Comparison of ENCODE assay signal across 8 mouse cellular contexts in genomic region chr4:140906827-140907280, GRCm38 (mm10). TPM values are rescaled to one million over a fixed set of nuclear protein-coding genes. Genes with fewer than 3 reads are reported as not detected.
DNase-seq lines count a peak whose midpoint lies in the region; ATAC-seq lines count a peak whose summit lies in the region.
"Had no signal": no experiment of that assay in that cellular context is flagged by ENCODE, and none has a peak within 500 bp of the region (broad histone marks: within the 10 kb centered on the region; RNA-seq: fewer than 3 reads in every experiment).

No protein-coding gene starts in this region.

- H3K9ac ChIP-seq in intestine, embryonic 14.5 days (ENCODE audit: low read length) = no peak overlapping the region
- H3K9ac ChIP-seq in intestine, embryonic 16.5 days (ENCODE audit: low read depth, low read length) = no peak overlapping the region
- no peak overlapping the region for H3K9ac ChIP-seq in midbrain, embryonic 15.5 days
- H3K9ac ChIP-seq in midbrain, embryonic 14.5 days (replicated peaks; ENCODE audit: low read length) = no peak overlapping the region
- no peak overlapping the region for H3K9ac ChIP-seq in embryonic facial prominence, embryonic 15.5 days
- peak overlapping the region; percentile 61; the same call in 1 of the 2 replicates for H3K9ac ChIP-seq in midbrain, embryonic 16.5 days (ENCODE audit: low read depth, low read length)

- no peaks in the 10 kb centered on the region for H3K9me3 ChIP-seq in intestine, embryonic 14.5 days (ENCODE audit: control insufficient read depth, low read length)
- no peaks in the 10 kb centered on the region for H3K9me3 ChIP-seq in intestine, embryonic 16.5 days (ENCODE audit: control insufficient read depth, low read length)
- no peaks in the 10 kb centered on the region for H3K9me3 ChIP-seq in midbrain, embryonic 15.5 days
- H3K9me3 ChIP-seq in midbrain, embryonic 14.5 days (ENCODE audit: control insufficient read depth, low read length) = no peaks in the 10 kb centered on the region
- no peaks in the 10 kb centered on the region for H3K9me3 ChIP-seq in embryonic facial prominence, embryonic 15.5 days (replicated peaks)
- no peaks in the 10 kb centered on the region for H3K9me3 ChIP-seq in midbrain, embryonic 16.5 days (replicated peaks; ENCODE audit: control insufficient read depth, low read length, poor library complexity, severe bottlenecking)
- H3K9me3 ChIP-seq: forebrain, embryonic 10.5 days had no signal

- H3K27ac ChIP-seq in intestine, embryonic 14.5 days (ENCODE audit: low read depth) = no peak overlapping the region
- H3K27ac ChIP-seq in intestine, embryonic 16.5 days (ENCODE audit: low read length) = no peak overlapping the region
- H3K27ac ChIP-seq in midbrain, embryonic 15.5 days = no peak overlapping the region
- no peak overlapping the region for H3K27ac ChIP-seq in midbrain, embryonic 14.5 days (replicated peaks; ENCODE audit: low read depth, low read length)
- no peak overlapping the region for H3K27ac ChIP-seq in embryonic facial prominence, embryonic 15.5 days (replicated peaks)
- no peak overlapping the region for H3K27ac ChIP-seq in midbrain, embryonic 16.5 days (ENCODE audit: low read length)
- H3K27ac ChIP-seq: forebrain, embryonic 10.5 days had no signal

- H3K4me1 ChIP-seq in intestine, embryonic 14.5 days (replicated peaks; ENCODE audit: control insufficient read depth, insufficient read depth, low read length) = no peaks in the 10 kb centered on the region
- H3K4me1 ChIP-seq in intestine, embryonic 16.5 days (ENCODE audit: control insufficient read depth, insufficient read depth, low read length) = peaks cover 3% of the 10 kb centered on the region; the same call in 1 of the 2 replicates
- peaks cover 11% of the 10 kb centered on the region for H3K4me1 ChIP-seq in midbrain, embryonic 15.5 days
- H3K4me1 ChIP-seq in midbrain, embryonic 14.5 days (ENCODE audit: control insufficient read depth, insufficient read depth, low read length) = peaks cover 9% of the 10 kb centered on the region; the same call in 1 of the 2 replicates
- H3K4me1 ChIP-seq in embryonic facial prominence, embryonic 15.5 days = peaks cover 26% of the 10 kb centered on the region
- peaks cover 5% of the 10 kb centered on the region; the same call in 1 of the 2 replicates for H3K4me1 ChIP-seq in midbrain, embryonic 16.5 days (ENCODE audit: control insufficient read depth, insufficient read depth, low read length)

- peak overlapping the region; percentile 57; the same call in 1 of the 2 replicates for H3K4me2 ChIP-seq in intestine, embryonic 14.5 days (ENCODE audit: low read length)
- H3K4me2 ChIP-seq in intestine, embryonic 16.5 days (ENCODE audit: low read depth, low read length) = no peak overlapping the region
- peak overlapping the region; percentile 78; the same call in 1 of the 2 replicates for H3K4me2 ChIP-seq in midbrain, embryonic 15.5 days
- H3K4me2 ChIP-seq in midbrain, embryonic 14.5 days (ENCODE audit: low read length) = no peak overlapping the region
- H3K4me2 ChIP-seq in embryonic facial prominence, embryonic 15.5 days (replicated peaks) = peak overlapping the region; percentile 61
- H3K4me2 ChIP-seq in midbrain, embryonic 16.5 days (ENCODE audit: low read length) = no peak overlapping the region

- no peak for ATAC-seq in intestine, embryonic 14.5 days (replicated peaks; ENCODE audit: low FRiP score, low TSS enrichment, low read depth)
- no peak for ATAC-seq in intestine, embryonic 16.5 days
- ATAC-seq in midbrain, embryonic 15.5 days (replicated peaks) = no peak; the same call in 1 of the 2 replicates
- ATAC-seq in midbrain, embryonic 14.5 days (ENCODE audit: low FRiP score, low TSS enrichment) = no peak
- ATAC-seq in embryonic facial prominence, embryonic 15.5 days (ENCODE audit: insufficient number of reproducible peaks, low FRiP score, low TSS enrichment, low read depth) = no peak
- 0 out of 2 replicates have a peak, but pooled peaks have one; percentile 1 for ATAC-seq in midbrain, embryonic 16.5 days

- H3K36me3 ChIP-seq in intestine, embryonic 14.5 days (ENCODE audit: control insufficient read depth, insufficient read depth, low read length) = no peaks in the 10 kb centered on the region
- H3K36me3 ChIP-seq in intestine, embryonic 16.5 days (ENCODE audit: control insufficient read depth, insufficient read depth, low read length) = no peaks in the 10 kb centered on the region
- no peaks in the 10 kb centered on the region for H3K36me3 ChIP-seq in midbrain, embryonic 15.5 days (replicated peaks)
- H3K36me3 ChIP-seq in midbrain, embryonic 14.5 days (ENCODE audit: control insufficient read depth, insufficient read depth, low read length) = no peaks in the 10 kb centered on the region
- H3K36me3 ChIP-seq in embryonic facial prominence, embryonic 15.5 days = no peaks in the 10 kb centered on the region
- no peaks in the 10 kb centered on the region for H3K36me3 ChIP-seq in midbrain, embryonic 16.5 days (ENCODE audit: control insufficient read depth, insufficient read depth, low read length)
- H3K36me3 ChIP-seq: forebrain, embryonic 10.5 days had no signal

- no peak overlapping the region for H3K4me3 ChIP-seq in intestine, embryonic 14.5 days (ENCODE audit: low read depth, low read length)
- H3K4me3 ChIP-seq in intestine, embryonic 16.5 days (ENCODE audit: low read length) = no peak overlapping the region
- no peak overlapping the region for H3K4me3 ChIP-seq in midbrain, embryonic 15.5 days
- no peak overlapping the region for H3K4me3 ChIP-seq in midbrain, embryonic 14.5 days (replicated peaks; ENCODE audit: low read depth, low read length)
- 0 out of 2 replicates have a peak overlapping the region, but pooled peaks have one; percentile 38 for H3K4me3 ChIP-seq in embryonic facial prominence, embryonic 15.5 days (replicated peaks)
- H3K4me3 ChIP-seq in midbrain, embryonic 16.5 days (ENCODE audit: low read depth, low read length) = no peak overlapping the region

- 63% methylated on average over 11 of the region's 11 CpGs for WGBS in intestine, embryonic 14.5 days
- 63% methylated on average over 11 of the region's 11 CpGs for WGBS in intestine, embryonic 16.5 days
- 53% methylated on average over 11 of the region's 11 CpGs for WGBS in midbrain, embryonic 15.5 days
- 47% methylated on average over 11 of the region's 11 CpGs for WGBS in midbrain, embryonic 14.5 days
- WGBS in embryonic facial prominence, embryonic 15.5 days = 40% methylated on average over 11 of the region's 11 CpGs
- WGBS in midbrain, embryonic 16.5 days = 54% methylated on average over 11 of the region's 11 CpGs

- H3K27me3 ChIP-seq in intestine, embryonic 14.5 days (replicated peaks; ENCODE audit: control insufficient read depth, insufficient read depth, low read length) = peaks cover 29% of the 10 kb centered on the region
- peaks cover 5% of the 10 kb centered on the region; the same call in 1 of the 2 replicates for H3K27me3 ChIP-seq in intestine, embryonic 16.5 days (replicated peaks; ENCODE audit: control insufficient read depth, insufficient read depth, low read length)
- peaks cover 31% of the 10 kb centered on the region for H3K27me3 ChIP-seq in midbrain, embryonic 15.5 days (replicated peaks)
- H3K27me3 ChIP-seq in midbrain, embryonic 14.5 days (ENCODE audit: control insufficient read depth, insufficient read depth, low read length) = 0 out of 2 replicates have a peak, but pooled peaks cover 7% of the 10 kb centered on the region
- H3K27me3 ChIP-seq in embryonic facial prominence, embryonic 15.5 days = peaks cover 62% of the 10 kb centered on the region
- peaks cover 17% of the 10 kb centered on the region for H3K27me3 ChIP-seq in midbrain, embryonic 16.5 days (ENCODE audit: control insufficient read depth, insufficient read depth, low read depth, low read length)

- DNase-seq in intestine, embryonic 14.5 days (ENCODE audit: low spot score) = peak; percentile 50
- no peak for DNase-seq in midbrain, embryonic 14.5 days
- DNase-seq in cerebellum, adult 9-10 months = no peak

RNA-seq across cellular contexts. Expression of gene Padi2, which starts 0.7 kb away (rescaled TPM):
- polyA plus RNA-seq in intestine, embryonic 14.5 days (2014; fragmentation: Nextera tagmentation; extraction: Ambion mirVana) = 1.9 and 2.5 TPM in 2 replicates
- 3.0 and 3.5 TPM in 2 replicates for polyA plus RNA-seq in intestine, embryonic 16.5 days (2015; fragmentation: Nextera tagmentation; extraction: Ambion mirVana)
- polyA plus RNA-seq in midbrain, embryonic 15.5 days (2015; fragmentation: Nextera tagmentation; extraction: Ambion mirVana) = 1.2 and 1.4 TPM in 2 replicates
- polyA plus RNA-seq in midbrain, embryonic 14.5 days (2014; fragmentation: Nextera tagmentation; extraction: Ambion mirVana) = 1.1 and 1.7 TPM in 2 replicates
- polyA plus RNA-seq in embryonic facial prominence, embryonic 15.5 days (2015; fragmentation: Nextera tagmentation; extraction: Ambion mirVana) = 15.3 and 21.4 TPM in 2 replicates
- 2.4 and 2.8 TPM in 2 replicates for polyA plus RNA-seq in midbrain, embryonic 16.5 days (2015; fragmentation: Nextera tagmentation; extraction: Ambion mirVana)

RNA-seq across cellular contexts. Expression of gene Sdhb, which starts 54.1 kb away (rescaled TPM):
- polyA plus RNA-seq in intestine, embryonic 14.5 days (2014; fragmentation: Nextera tagmentation; extraction: Ambion mirVana) = 457 and 488 TPM in 2 replicates
- 671 and 689 TPM in 2 replicates for polyA plus RNA-seq in intestine, embryonic 16.5 days (2015; fragmentation: Nextera tagmentation; extraction: Ambion mirVana)
- 442 and 447 TPM in 2 replicates for polyA plus RNA-seq in midbrain, embryonic 15.5 days (2015; fragmentation: Nextera tagmentation; extraction: Ambion mirVana)
- 456 and 524 TPM in 2 replicates for polyA plus RNA-seq in midbrain, embryonic 14.5 days (2014; fragmentation: Nextera tagmentation; extraction: Ambion mirVana)
- polyA plus RNA-seq in embryonic facial prominence, embryonic 15.5 days (2015; fragmentation: Nextera tagmentation; extraction: Ambion mirVana) = 356 and 362 TPM in 2 replicates
- polyA plus RNA-seq in midbrain, embryonic 16.5 days (2015; fragmentation: Nextera tagmentation; extraction: Ambion mirVana) = 446 and 455 TPM in 2 replicates

Comparison
In these comparisons a context has a peak if more than half of its experiments do, and no peak if none do; other contexts are left out.
1. H3K4me2 ChIP-seq: peak in intestine, embryonic 14.5 days (single experiment), midbrain, embryonic 15.5 days (single experiment) and embryonic facial prominence, embryonic 15.5 days (single experiment); none in intestine, embryonic 16.5 days (single experiment), midbrain, embryonic 14.5 days (single experiment) and midbrain, embryonic 16.5 days (single experiment).